Mouse (Mus musculus) small intestine, adult 2 months (tissue): ENCODE measurements around the gene Gpr135.

Experiments used
- CTCF ChIP-seq: fragments of 200-500 bp; IDR thresholded peaks from 2 replicates; pipeline ENCODE4 v1.5.1; 2012; ENCODE audit warnings: low read depth, mild to moderate bottlenecking, control low read depth, inconsistent platforms, low read length, moderate library complexity, mixed read lengths; ENCODE audit not compliant: insufficient replicate concordance, insufficient read length; ENCODE audit errors: extremely low read depth
- POLR2A ChIP-seq: fragments of 200-500 bp; IDR thresholded peaks from 2 replicates; pipeline ENCODE4 v1.6.1; 2012; ENCODE audit warnings: low read depth, mild to moderate bottlenecking, control low read depth, inconsistent platforms, low read length, moderate library complexity

- TF ChIP-seq POLR2A (no peak), CTCF (no peak)
Observed at GRCm38 (mm10) chr12:72084261-72085023, 13.5 kb upstream of the Gpr135 start.
